Mouse (Mus musculus) E14TG2a.4 (cell line): ENCODE measurements around the gene Cabin1.
A peak's percentile ranks its signal among the peaks of the same experiment; 100 is the strongest.

Source experiments
- H3K27me3 ChIP-seq: 2 replicates; pipeline ENCODE4 v1.6.1; 2014; ENCODE audit warnings: low read length, control low read depth; ENCODE audit not compliant: insufficient read depth
- H3K36me3 ChIP-seq: 2 replicates; pipeline ENCODE4 v1.6.1; 2014; ENCODE audit warnings: low read length, control low read depth; ENCODE audit not compliant: insufficient read depth
- H3K4me1 ChIP-seq: replicated peaks from 2 replicates; pipeline ENCODE4 v1.6.1; 2014; ENCODE audit warnings: low read depth, low read length, control low read depth
- H3K4me3 ChIP-seq: replicated peaks from 2 replicates; pipeline ENCODE4 v1.5.1; 2014; ENCODE audit warnings: mild to moderate bottlenecking, low read length
- H3K9me3 ChIP-seq: 2 replicates; pipeline ENCODE4 v1.6.1; 2014; ENCODE audit warnings: low read length, control low read depth
- CTCF ChIP-seq: conservative IDR thresholded peaks from 2 replicates; pipeline ENCODE4 v1.5.1; 2014; ENCODE audit warnings: low read length
- NANOG ChIP-seq: IDR thresholded peaks from 2 replicates; pipeline ENCODE4 v1.6.1; 2014; ENCODE audit warnings: borderline replicate concordance, low read length, mixed read lengths
- POU5F1 ChIP-seq: IDR thresholded peaks from 2 replicates; pipeline ENCODE4 v1.6.1; 2014; ENCODE audit warnings: low read length, borderline replicate concordance

Cabin1 gene

DNA sequence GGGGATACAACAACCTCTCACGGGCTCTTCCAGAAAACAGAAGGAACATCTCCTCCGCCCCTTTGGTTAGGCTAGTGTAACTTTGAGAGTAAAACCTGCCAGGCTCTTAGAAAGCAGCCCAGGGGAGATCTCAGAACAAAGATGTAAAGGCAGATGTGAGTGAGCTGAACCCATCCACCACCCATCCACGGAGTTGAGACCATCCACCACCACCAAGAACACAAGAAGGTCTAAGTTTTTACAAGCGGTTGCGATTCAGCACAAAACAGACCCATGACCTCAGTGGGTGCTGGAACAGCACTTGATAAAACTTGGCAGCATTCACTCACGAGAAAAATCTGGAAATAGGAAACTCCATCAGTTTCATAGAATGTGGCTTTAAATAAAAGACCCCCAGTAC lies 138.2 kb downstream of the Cabin1 start:
- Histone ChIP-seq H3K4me3 (no peak overlapping the region), H3K9me3 (peaks cover 15% of the 10 kb centered on the region), H3K36me3 (no peaks in the 10 kb centered on the region), H3K4me1 (no peaks in the 10 kb centered on the region), H3K27me3 (peaks cover 3% of the 10 kb centered on the region)
- TF ChIP-seq CTCF (no peak), NANOG (no peak), POU5F1 (no peak)

DNA sequence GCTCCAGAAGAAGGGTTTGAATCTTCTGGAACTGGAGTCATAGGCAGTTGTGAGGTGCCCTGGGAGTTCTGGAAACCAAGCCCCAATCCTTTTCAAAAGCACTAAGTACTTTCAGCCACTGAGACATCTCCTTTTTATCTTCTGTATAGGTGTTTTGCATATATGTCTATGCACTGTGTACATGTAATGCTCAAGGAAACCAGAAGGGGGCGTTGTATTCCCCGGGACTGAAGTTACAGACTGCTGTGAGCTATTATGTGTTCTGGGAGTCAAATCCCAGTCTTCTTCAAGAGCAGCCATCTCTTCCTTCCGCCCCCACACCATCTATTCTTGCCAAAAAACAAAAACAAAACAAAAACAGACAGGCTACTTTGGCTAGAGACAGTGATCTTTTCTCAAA lies 143.3 kb downstream of the Cabin1 start:
- no peaks in the 10 kb centered on the region for H3K36me3 ChIP-seq
- H3K4me3 ChIP-seq = no peak overlapping the region
- H3K9me3 ChIP-seq = peaks cover 6% of the 10 kb centered on the region
- H3K4me1 ChIP-seq = no peaks in the 10 kb centered on the region
- peaks cover 3% of the 10 kb centered on the region; the same call in 1 of the 2 replicates for H3K27me3 ChIP-seq
- TF ChIP-seq POU5F1 (no peak), NANOG (no peak), CTCF (peak; percentile 93)

DNA sequence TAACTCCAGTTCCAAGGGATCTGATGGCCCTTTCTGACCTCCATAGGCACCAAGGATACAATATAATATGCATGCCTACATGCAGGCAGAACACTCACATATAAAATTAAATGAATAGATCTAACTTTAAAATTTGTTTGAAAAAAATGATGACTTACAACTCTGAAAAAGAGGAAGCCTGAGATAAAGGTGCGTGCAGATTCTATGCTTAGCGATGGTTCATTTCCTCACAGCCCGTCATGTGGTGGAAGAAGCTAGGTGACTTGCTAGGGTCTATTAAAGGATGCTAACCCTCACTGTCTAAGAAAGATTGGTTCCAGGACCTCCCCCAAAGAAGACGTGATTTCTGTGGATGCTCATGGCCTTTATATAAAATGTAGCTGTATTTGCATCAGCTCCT lies 148.1 kb downstream of the Cabin1 start:
- no peaks in the 10 kb centered on the region for H3K36me3 ChIP-seq

DNA sequence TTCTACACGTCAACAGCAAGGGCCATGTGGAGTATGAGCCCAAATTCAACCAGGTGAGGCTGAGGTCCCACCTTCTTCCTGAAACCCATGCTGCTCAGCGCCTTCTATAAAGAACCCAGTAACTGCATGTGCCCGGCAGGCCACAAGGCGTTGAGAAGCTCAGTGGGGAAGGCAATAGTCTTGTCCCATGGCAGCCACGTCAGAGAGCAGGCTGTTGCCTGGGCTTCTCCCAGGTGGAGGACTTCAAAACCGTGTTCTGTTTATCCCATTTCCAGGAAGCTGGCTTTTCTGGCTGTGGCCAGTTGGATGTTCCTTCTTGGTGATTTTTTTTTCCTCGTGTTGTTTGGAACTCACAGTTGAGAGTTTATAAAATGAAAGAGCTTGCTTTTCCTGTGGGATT lies 153.7 kb downstream of the Cabin1 start:
- TF ChIP-seq POU5F1 (no peak), CTCF (no peak), NANOG (no peak)
- no peaks in the 10 kb centered on the region for H3K9me3 ChIP-seq
- no peak overlapping the region for H3K4me3 ChIP-seq
- H3K4me1 ChIP-seq = peaks cover 21% of the 10 kb centered on the region
- H3K36me3 ChIP-seq = no peaks in the 10 kb centered on the region
- peaks cover 15% of the 10 kb centered on the region; the same call in 1 of the 2 replicates for H3K27me3 ChIP-seq

More for the DNA sequence above, 148.1 kb downstream of the Cabin1 start:
- Histone ChIP-seq H3K27me3 (0 out of 2 replicates have a peak, but pooled peaks cover 8% of the 10 kb centered on the region), H3K4me1 (no peaks in the 10 kb centered on the region), H3K9me3 (no peaks in the 10 kb centered on the region), H3K4me3 (no peak overlapping the region)
- TF ChIP-seq NANOG = no peak
- no peak for TF ChIP-seq POU5F1
- TF ChIP-seq CTCF = no peak

DNA sequence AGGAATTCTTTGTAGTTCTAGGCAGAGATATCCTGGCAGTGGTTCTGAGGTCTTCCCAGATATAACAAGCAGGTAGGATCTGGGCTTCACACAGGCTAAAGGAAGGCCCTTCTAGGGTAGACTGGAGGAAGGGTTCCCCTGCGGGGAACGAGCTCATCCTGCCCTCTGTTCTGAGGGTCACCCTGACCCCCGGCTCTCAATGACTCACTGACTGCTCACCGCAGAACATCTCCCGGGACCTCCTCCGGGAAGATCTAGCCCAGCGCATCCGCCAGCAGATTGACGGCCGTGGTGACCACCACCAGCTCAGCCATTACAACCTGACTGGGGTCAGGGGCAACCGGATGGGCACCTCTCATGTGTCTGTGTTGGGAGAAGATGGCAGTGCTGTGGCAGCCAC lies 155.2 kb downstream of the Cabin1 start:
- TF ChIP-seq NANOG (no peak), POU5F1 (no peak), CTCF (no peak)
- Histone ChIP-seq H3K4me1 (peaks cover 29% of the 10 kb centered on the region), H3K4me3 (peak overlapping the region; percentile 46), H3K27me3 (peaks cover 18% of the 10 kb centered on the region), H3K36me3 (no peaks in the 10 kb centered on the region), H3K9me3 (no peaks in the 10 kb centered on the region)

DNA sequence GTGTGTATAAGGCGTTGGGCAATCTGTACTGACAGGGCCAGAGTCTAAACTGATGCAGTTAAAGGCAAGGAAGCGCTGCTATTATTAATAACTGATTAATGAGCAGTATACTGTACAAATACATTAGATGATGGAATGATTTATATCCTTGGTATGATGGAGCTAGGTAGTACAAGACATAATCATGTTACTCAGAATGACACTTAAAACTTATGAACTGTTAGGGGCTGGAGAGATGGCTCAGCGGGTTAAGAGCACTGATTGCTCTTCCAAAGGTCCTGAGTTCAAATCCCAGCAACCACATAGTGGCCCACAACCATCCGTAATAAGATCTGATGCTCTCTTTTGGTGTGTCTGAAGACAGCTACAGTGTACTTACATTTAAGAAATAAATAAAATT lies 156.9 kb downstream of the Cabin1 start:
- no peaks in the 10 kb centered on the region for H3K9me3 ChIP-seq
- H3K27me3 ChIP-seq = peaks cover 33% of the 10 kb centered on the region
- no peaks in the 10 kb centered on the region for H3K36me3 ChIP-seq
- TF ChIP-seq CTCF (no peak), NANOG (no peak), POU5F1 (no peak)
- no peak overlapping the region for H3K4me3 ChIP-seq
- peaks cover 36% of the 10 kb centered on the region for H3K4me1 ChIP-seq

DNA sequence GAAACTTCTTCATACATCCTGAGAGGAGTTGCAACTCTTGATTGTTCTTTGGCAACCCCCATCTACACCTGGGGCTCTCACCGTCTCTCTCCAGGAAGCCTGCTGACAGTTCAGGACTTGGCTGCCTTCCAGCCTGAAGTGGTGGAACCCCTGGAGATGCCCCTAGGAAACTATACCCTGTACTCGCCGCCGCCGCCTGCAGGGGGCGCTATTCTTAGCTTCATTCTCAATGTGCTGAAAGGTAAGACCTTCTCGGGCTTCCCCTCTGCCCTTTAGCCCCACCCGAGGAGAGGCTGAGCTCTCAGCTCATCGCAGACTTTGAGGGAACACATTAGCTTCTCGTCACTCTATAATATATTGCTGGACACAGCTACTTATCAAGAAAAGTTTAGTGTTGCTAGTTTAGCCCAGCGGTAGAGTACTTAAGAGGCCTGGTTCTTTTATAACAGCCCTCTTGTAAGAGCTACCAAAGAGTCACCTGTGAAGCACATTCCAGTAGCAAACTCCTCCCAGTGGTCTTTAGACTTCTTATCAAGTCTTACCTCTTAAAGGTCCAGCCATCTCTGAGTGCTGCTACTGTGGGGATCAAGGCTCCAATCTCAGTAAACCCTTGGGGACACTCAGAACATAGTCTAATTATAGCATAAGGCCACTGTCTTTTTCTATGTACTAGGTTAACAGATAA lies 158.8 kb downstream of the Cabin1 start:
- peaks cover 31% of the 10 kb centered on the region for H3K27me3 ChIP-seq
- H3K36me3 ChIP-seq = no peaks in the 10 kb centered on the region
- H3K9me3 ChIP-seq = no peaks in the 10 kb centered on the region
- H3K4me1 ChIP-seq = peaks cover 32% of the 10 kb centered on the region
- TF ChIP-seq POU5F1 (no peak), CTCF (peak; percentile 69), NANOG (no peak)
- no peak overlapping the region for H3K4me3 ChIP-seq

DNA sequence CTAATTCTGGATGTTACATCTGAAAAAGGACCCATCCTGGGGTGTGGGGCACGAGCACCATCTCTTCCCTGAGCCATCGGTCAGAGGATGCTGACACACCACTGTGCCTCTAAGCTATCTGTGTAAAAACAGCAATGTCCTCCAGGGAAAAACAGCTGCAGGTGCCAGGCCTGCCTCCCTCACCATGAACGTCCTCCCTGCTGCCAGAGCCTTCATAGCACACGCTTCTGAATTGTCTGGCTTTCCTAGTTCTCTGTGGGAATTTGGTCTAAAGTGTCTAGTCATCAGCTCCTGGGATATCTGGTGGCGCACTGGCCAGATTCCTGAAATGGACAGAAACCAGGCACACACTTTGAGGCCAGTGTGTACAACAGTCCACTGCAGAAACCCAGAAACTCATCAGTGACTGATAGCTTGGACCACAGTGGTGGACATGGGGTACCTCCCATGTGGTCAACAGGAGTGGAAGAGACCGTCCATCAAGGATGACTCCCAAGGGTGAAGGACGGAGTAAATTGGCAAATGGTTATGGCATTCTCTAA lies 163.9 kb downstream of the Cabin1 start:
- Histone ChIP-seq H3K27me3 (peaks cover 28% of the 10 kb centered on the region), H3K9me3 (peaks cover 15% of the 10 kb centered on the region), H3K4me3 (no peak overlapping the region), H3K4me1 (peaks cover 13% of the 10 kb centered on the region), H3K36me3 (no peaks in the 10 kb centered on the region)
- TF ChIP-seq POU5F1 = no peak
- TF ChIP-seq CTCF = no peak
- TF ChIP-seq NANOG = no peak
